Mouse (Mus musculus) neutrophil, adult 83 days (primary cell): ENCODE measurements around the gene Cfap54. TPM values are rescaled to one million over a fixed set of nuclear protein-coding genes. Genes with fewer than 3 reads are reported as not detected.

Experiments used
- total RNA-seq, 2 experiments: library from RNA; stranded (reverse); gene quantifications; one replicate each; pipeline ENCODE4 v1.2.4; 2023

Cfap54 gene
- total RNA-seq = 1 to 10 TPM; 2.8 to 3.3 TPM

DNA sequence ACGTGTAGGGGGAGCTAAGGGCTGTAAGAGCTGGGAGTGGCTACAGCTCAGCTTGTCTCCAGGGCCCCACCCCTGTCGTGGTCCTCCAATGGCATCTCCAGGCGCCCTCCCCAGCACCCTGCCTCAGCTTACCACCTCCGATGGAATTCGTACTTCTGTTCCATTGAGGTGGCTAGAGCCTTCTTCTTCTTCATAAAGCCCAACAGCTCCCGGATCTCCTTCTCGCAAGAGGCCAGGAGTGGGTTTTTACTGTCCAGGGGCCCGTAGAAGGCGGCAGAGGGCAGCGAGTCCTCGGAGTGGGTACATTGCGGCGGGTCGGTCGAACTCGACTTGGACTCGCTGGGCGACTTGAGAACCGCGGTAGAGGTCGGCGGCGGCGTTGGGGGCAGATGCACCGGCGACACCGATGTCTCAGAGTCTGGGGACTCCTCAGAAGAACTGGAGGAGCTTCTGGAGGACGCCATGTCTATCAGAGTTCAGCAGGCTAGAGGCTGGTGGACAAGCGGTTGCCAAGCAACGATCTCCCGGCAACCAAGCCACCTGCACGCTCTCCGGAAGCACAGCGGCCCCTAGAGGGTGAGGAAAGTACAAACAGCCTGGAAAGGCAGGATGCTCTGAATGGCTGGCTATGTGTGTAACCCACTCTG is at the start of gene Cfap54:
Cfap54 (minus strand) TSS at position 486 of the 647 bp plus-strand sequence.

Other genes with a start within 250 kb of the Cfap54 start
- gene Cdk17, start 79.3 kb upstream of the Cfap54 start, total RNA-seq = 10 to 100 TPM; 52.8 to 54.8 TPM
- 10 to 100 TPM; 22.5 to 24.8 TPM for gene Elk3, start 229.5 kb upstream of the Cfap54 start, total RNA-seq